Mouse (Mus musculus) kidney, postnatal 4 days (tissue): ENCODE results near the gene Hoxb6.

Experiments used
- DNase-seq, 2 experiments: peaks; one replicate each; pipeline ENCODE4 v3.0.0; 2021; ENCODE audit warnings: mixed read lengths in 2 of 2

Hoxb6 gene

DNA sequence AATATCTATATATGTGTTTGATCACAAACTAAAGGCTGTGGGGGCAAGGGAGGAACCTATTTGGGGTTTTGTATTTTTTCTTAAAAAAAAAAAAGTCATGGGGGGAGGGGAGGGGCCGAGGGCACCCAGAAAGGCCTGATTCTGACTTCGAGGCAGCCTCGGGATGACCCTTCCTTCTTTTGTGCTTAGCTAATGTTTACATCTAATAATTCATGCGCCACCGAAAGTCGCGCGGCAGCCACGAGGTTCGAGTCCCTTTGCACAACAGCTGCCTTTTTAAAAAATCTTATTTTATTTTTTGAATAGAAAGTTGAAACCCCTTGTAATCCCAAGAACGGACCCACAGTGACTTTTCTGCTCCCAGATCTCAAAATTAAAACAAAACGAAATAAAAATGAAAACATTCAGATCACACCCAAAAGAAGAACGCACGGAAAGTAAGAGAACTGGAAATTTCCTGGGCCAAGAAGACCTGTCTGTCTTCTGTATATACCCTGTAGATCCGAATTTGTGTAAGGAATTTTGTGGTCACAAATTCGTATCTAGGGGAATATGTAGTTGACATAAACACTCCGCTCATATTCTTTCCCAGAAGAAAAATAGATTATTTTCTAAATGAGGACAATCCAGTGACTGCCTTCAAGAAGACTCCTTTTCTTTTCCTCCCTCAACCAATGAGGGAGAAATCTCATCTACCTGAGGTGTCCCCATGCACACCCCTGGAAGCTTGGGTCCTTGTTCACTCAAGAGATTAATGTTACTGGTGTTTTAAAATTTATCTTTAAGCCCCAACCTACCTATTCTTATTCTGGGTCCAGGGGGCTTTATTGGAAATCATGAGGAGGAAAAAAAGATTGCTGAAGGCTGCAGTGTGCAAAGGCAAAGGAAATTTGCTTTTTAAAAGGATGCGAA lies 24.7 kb downstream of the Hoxb6 start:
- peak in 1 of 2 experiments; percentile 58 for DNase-seq

DNA sequence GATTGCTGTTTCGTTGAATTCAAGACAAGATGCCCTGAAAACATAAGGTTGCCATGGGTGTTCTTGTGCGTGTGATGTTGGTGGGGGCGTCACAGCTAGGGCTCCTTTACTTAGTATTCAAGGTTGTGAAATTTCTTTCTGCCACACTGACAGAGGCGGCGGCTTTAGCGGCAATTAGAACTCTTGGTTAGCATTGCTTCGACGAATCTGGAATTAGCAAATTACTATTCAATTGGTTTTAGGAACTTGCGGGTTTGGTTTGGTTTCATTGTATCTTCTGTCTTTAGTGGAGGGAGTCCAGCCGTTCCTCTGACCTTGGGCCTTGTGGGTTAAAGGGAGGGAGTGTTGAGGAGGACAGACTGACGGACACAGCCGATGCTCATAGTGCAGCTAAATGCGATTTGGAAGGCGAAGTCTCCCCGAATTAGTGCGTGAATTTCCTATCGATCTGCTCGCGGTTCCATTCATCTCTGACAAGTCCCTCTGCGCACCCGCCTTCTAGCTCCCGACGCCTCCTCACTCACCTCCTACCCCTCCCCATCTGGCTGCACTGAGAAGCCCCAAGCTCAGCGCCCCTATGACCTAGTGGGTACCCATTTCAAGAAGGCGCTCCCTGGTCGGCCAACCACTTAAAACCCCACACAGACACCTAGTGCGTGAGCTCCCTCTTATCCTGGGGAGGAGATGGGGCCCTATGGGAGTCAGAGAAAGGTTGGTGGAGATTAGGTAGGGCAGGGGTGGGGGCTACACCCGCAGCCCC lies 25.5 kb downstream of the Hoxb6 start, which contains the start of gene Hoxb4:
Hoxb4 (plus strand) TSS at position 660 of the 760 bp plus-strand sequence.
- DNase-seq = peak in 1 of 2 experiments; percentile 60

DNA sequence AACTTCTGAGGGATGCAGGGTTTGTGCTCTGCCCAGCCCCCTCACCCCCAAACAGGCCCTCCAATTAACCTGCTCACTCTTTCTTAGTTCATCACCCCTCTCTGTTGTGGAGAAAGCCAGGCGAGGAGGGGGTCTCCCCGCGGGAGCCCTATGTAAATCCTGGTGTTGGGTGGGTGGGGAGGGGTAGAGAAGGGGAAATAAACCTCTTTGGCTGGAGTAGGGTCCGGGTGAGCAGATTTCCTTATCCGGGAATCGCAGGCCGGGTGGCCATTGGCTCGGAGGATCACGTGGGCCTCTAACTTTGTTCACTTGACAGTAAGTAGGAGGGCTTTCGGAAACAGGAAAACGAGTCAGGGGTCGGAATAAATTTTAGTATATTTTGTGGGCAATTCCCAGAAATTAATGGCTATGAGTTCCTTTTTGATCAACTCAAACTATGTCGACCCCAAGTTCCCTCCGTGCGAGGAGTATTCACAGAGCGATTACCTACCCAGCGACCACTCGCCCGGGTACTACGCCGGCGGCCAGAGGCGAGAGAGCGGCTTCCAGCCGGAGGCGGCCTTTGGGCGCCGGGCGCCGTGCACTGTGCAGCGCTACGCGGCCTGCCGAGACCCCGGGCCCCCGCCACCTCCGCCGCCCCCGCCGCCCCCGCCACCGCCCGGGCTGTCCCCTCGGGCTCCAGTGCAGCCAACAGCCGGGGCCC lies 26.2 kb downstream of the Hoxb6 start:
- peak; percentile 84 to 92 for DNase-seq

DNA sequence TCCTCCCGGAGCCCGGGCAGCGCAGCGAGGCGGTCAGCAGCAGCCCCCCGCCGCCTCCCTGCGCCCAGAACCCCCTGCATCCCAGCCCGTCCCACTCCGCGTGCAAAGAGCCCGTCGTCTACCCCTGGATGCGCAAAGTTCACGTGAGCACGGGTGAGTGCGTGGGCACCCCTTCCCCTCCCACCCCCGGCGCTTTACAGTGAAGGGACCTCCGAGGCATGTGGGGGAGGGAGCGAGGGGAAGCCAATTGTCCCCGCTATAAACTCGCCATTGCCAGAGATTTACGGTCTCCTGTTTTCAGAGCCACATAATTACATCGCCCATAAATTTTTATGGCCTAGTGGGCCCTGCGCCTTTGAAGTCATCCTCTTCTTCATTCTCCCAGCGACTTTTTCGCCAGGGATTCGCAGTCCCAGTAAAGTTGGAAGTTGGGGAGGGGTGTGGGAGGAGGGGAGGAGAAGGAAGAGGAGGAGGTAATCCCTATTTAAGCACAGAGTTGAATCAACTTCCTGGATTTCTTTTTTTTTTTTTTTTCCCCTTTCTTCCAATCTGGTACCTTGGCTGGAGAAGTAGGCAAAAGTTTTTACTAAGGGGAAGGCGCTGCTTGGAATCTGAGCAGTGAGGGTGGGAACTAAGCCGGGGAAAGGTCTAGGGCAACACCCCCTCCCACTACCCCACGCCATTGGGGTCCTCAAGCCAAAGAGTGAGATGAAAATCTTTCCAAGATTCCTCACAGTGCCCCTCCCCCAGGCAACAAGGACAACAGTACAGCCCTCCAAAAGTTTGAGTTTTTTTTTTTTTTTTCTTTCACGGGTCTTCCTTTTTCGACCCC lies 27.0 kb downstream of the Hoxb6 start:
- DNase-seq = peak; percentile 82 to 90

DNA sequence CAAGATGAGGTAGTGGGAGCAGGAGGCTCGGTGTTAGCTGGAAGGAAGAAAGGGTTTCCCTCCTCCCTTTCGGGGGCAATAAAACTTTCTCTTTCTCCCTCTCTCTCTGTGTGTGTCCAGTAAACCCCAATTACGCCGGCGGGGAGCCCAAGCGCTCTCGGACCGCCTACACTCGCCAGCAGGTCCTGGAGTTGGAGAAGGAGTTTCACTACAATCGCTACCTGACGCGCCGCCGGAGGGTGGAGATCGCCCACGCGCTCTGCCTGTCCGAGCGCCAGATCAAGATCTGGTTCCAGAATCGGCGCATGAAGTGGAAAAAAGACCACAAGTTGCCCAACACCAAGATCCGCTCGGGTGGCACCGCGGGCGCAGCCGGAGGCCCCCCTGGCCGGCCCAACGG lies 27.6 kb downstream of the Hoxb6 start:
- DNase-seq = peak; percentile 73 to 85

DNA sequence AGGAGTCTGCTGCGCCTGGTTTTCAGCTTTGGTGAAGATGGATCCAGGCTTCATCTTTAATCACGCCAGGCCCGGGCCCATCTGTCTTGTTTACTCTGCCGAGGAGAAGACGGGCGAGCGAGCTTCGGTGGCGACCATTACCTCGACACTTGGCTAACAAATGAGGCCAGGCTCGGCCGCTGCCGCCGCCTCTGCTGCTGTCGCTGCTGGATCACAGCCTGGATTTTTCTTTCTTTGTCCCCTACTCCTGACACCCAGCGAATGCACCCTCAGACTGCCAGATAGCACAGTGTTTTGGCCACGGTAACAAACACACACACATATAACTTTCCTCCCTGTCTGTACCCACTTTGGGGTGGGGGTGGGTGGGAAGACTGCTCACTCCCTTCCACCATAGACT lies 28.4 kb downstream of the Hoxb6 start:
- DNase-seq = peak in 1 of 2 experiments; percentile 69

DNA sequence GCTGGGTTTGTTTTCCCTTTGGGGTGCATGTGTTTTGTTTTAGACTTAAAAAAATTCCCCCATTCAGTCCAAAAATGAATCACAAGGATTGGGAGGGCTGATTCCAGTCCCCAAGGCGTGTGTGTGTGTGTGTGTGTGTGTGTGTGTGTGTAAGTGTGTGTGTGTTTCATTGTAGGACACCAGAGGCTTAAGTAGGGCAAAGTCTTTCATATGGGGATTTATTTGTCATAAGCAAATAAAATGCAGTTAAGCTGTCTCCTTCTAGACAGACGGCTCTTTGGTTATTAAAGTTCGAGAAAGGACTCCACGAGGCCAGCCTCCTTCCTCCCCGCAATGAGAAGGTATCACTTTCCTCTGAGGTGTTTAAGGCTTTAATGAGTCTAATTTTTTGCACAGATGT lies 29.6 kb downstream of the Hoxb6 start:
- peak in 1 of 2 experiments; percentile 53 for DNase-seq

DNA sequence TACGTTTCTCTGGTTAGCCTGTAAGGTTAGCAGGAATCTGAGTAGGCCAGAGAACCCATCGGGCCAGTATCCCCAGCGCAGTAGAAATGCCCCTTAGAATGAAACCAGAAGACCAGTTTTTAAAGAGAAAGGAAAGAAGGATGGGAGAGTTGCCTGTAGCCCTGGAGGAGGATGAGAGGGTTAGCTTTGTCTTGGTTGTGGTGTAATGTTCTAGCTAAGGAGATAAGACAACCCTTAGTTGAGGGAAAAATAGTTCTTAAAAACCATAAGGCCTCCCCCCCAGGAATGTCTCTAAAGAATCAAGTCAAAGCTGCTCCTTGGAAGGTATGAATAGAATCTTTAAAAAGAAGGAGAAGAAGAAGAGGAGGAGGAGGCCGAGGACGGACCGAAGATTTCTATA lies 30.5 kb downstream of the Hoxb6 start:
- no peak for DNase-seq

DNA sequence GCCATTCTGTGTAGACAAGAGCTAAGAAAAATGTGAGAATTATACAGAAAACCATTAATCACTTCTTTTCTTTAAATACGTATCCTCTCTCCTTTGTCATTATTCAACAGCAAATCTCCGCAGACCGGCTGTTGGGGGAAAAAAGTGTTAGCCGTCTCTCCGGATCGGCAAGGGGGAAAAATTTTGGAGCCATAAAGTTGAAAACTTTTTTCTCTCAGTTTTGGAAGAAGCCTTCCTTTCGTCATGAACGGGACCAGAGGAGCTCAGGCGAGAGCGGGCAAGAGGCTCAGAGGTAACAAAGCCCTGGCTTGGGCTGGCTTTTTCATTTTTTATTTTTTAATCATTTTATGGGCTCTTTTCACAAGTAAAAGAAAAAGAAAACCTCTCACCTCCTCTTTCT lies 30.9 kb downstream of the Hoxb6 start, which contains the start of gene Hoxb3:
Hoxb3 (plus strand) TSS at position 173 of the 400 bp plus-strand sequence.
- no peak for DNase-seq

DNA sequence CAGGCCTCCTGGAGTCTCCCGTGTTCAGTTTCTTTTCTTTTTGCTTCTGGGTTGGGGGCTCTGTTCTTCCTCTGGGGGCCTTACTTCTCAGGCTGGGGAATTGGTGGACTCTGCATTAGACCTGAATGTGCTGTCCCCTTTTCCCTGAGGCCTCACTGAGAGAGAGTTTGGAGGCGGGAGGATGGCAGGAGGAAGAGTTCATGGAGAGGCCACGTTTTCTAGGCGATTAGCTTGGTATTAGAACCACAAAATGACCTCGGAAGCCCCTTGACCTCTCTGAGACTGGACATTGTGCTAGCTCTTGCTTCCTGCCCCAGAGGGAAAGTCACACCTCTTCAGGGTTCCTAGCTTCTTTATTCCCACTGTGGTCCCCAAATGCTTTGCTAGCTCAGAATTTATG lies 31.8 kb downstream of the Hoxb6 start:
- DNase-seq = peak in 1 of 2 experiments; percentile 53

DNA sequence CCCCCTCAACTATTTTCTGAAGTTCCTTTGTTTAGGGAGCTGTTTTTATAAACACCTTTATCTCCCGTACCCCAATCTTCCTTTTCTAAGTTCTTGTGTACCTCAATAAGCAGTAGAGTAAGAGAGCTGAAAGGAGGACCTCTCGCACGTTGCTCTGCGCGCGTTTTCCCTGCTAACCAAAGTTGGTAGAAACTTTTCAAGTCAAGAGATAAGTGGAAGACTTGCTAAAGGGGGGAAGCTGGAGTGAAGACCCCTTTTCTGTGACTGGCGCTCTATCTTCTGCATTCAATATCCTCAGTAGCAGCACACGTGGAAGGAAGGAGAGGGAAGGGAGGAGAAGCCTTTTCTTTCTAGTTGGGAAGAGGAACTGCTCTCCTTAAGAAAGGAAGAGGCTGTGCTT lies 32.7 kb downstream of the Hoxb6 start:
- DNase-seq = no peak

DNA sequence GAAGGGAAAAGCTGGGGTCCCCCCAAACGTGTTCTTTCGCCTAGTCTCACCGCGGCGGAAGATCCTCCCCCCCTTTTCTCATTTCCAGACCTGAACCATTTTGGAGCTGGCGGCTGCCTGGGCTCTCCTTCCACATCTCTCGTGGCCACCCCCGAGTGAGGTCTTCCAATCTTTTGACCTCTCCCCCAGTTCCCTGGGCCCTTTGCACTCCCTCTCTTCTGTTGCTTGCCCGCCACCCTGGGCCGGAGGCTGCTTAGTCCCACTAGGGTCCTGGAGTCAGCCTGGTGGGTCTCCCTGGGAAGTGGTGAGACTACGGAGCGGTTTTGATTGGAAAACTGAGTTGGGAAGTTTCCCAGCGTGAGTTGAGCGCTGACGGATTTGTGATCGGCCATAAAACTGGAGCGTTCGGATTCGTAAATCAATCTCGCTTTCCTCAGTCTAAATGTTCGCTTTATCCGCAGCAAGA lies 33.5 kb downstream of the Hoxb6 start:
- peak; percentile 66 to 78 for DNase-seq

DNA sequence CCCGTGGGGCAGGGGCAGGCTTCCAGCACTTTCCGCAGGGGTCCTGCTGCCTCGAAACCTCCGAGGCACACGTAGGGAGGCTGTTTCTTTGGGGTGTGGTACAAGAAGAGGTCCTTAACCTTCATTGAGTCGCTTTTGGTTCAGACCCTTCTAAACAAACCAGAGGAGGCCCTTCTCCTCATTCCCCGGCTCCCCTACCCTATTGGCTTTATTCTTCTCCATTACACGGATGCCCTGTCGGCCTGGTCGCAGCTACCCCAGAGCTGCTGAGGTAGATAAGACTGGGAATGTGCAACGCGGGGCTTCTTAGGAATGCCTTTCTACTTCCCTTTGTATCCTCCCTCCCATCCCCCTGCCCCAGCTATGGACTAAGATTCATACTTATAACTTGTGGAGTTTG lies 34.4 kb downstream of the Hoxb6 start:
- peak in 1 of 2 experiments; percentile 46 for DNase-seq

DNA sequence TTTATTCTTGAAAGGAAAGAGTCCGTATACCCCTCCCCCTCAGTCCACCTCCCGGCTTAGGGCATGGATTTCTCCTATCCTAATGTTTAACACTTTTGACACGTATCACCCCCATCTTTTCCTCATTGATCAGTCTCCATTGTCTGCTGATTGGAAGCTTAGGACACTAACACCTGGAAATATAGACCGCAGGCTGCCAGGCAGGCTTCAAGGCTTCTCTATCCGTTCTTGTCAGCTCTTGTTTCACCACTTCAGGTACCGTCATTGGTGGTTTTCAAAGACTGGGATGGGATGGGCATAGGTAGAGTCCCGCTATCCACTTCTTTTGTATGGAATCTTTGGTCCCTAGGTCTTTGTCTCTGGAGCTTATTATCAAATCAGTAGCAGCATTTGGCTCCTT lies 34.8 kb downstream of the Hoxb6 start:
- DNase-seq = no peak

DNA sequence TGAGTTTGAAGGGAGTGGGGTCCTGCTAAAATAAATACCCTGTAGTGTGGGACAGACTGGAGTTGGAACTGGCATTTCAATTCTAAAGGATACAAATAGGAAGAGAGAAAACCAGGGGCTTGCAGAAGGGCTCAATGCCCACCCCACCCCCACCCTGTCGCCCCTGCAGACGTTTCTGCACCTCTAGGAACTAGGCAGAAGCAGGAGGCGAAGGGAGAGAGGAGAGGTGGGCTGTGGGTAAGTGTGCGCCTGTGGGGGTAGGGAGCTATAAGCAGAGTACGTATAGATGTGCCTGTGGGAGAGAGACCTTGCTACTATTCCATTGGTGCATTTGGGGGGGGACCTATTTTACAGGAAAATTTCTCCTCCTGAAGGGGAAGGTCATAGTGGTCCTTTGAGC lies 35.5 kb downstream of the Hoxb6 start:
- DNase-seq = no peak

DNA sequence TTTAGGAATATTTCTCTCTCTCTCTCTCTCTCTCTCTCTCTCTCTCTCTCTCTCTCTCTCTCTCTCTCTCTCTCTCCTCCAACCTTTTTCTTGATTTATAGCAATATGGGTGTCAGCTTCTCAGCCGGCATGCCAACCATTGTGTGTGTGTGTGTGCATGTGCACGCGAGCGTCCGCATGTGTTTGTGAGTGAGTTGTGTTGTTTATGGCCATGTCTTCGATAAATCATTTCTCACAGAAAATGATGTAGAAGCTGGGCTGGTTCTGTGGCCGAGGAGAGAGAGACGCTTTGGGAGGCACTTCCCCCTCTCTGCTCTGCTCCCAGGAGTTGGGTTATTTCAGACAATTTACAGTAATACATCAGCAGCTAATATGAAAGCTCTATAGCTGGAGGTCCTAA lies 36.3 kb downstream of the Hoxb6 start:
- peak in 1 of 2 experiments; percentile 37 for DNase-seq

DNA sequence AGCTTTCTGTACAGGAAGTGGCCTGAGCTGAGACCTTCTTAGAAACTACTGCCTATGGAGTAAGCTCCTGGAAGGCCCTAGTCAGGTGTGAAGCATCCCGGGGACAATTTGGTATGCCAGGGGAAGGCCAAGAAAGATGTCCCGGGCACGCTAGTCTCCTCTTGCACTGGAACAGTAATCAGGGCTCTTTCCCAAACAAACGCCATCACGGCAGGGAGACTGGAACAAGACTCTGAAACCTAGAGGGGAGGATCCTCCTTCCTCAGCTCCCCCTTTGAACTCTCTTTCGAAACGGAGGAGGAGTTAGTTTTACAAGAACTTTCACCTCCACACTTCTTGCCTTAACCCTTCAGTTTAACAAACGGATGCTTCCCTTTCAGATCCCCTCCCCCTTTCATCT lies 39.8 kb downstream of the Hoxb6 start:
- peak in 1 of 2 experiments; percentile 57 for DNase-seq

DNA sequence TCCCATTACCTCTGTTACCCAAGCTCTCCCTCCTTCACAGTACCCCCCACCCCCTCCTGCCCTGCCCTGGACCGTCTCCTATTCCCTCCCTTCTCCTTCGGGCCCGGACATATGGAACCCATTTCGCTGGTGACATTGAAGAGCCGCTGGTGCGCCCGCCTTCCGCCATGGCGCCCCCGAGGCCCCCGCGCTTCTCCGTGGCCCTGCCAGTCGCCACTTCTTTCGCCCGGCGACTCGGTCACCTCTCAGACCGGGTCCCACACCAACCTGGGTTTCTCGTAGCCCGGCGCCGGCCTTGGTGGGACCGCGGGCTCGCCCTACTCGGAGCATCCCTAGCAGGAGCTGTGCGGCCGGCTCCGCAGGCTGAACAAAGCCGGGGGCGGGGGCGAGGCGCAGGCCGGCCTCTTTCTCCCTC lies 40.3 kb downstream of the Hoxb6 start:
- peak; percentile 59 to 70 for DNase-seq

DNA sequence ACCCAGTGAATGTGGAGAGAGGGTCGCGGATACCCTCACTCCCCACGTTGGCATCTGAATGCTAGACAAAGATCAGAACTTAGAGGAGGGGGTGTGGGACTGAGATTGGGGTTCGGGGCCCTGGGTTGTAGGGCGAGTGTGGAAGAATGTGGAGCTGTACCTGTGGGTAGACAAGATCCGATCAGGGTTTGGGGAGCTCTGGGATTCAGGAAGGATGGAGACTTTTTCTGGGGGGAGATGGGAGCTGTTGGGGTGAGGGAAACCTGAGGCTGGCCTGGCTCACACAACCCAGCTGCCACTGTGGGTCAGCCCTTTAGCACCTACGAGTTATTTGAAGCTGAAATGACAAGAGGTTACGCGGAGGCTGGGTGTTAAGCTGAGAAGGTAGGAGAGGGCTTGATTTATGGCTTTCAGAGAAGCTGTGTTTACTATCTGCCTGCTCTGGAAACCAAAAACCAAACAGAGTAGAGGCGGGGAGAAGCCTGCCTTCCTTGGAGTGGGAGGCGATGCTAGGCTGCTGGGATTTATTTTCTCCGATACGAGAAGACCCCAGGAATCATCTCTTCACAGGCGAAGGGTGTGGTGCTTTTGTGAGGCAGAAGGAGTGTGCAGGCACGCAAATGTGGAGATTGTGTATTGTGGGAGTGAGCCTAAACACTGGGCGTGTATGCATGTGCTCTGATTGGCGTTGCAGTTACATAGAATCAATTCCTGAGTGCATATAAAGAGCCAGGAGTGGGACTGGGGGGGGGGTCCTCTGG lies 41.1 kb downstream of the Hoxb6 start:
- DNase-seq = peak in 1 of 2 experiments; percentile 60

DNA sequence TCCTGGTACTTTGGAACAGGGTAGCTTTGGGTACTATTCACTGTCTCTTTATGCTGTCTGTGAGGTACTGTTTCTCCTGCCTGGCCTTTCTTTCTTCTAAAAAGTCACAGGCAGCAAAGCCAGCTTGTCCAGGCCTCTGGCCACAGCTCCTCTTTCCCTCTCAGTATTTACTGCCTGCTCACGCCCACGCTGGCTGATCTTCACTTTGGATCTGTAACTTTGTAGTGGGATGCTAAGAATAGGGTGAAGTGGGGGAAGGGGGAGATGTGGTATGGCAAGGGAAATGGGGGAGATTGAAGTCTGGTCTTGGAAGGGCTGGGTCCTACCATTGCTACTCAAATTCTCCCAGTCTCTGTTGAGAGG lies 41.7 kb downstream of the Hoxb6 start:
- peak in 1 of 2 experiments; percentile 69 for DNase-seq

DNA sequence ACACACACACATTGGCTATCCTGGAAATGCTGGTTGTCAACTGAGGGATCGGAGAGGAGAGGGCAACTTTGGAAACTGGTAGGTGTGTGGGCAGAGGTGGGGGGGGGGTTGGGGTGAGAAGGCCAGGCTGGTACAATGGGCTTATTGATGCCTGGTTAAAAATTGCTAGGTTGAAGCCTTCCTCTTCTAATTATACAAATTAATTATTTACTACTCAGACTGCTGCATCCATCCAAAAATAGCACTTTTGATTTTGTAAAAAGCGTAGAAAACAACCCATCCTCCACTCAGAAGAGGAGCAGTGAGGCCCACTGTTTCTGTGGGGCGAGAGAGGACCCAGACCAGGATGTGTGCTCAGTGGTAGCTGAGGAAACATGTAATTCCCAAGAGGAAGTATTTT lies 42.7 kb downstream of the Hoxb6 start:
- DNase-seq = peak in 1 of 2 experiments; percentile 65
